Mouse (Mus musculus) midbrain, postnatal 0 days (tissue): ENCODE measurements at regions not wholly inside any gene's neighbourhood (a gene's known extent, or its start where the extent isn't known, plus 50 kb on each side); places are given as distances from the start of the nearest gene placed in this dataset.

ENCODE experiments used
- ATAC-seq: fragments of 200-750 bp; cut with Nextera tagmentation; 2 replicates; pipeline ENCODE4 v1.8.0; 2017; ENCODE audit warnings: moderate number of reproducible peaks, mild to moderate bottlenecking, moderate TSS enrichment, moderate library complexity; ENCODE audit not compliant: low FRiP score
- DNase-seq: peaks from one replicate; pipeline ENCODE4 v3.0.0-alpha.2; 2015; ENCODE audit warnings: low spot score
- H3K27ac ChIP-seq: fragments of 300-500 bp; sonication (generic); 2 replicates; pipeline ENCODE4 v1.5.1; 2014; ENCODE audit warnings: low read depth, mild to moderate bottlenecking, low read length, mixed read lengths
- H3K27me3 ChIP-seq: fragments of 300-500 bp; sonication (generic); 2 replicates; pipeline ENCODE4 v1.6.1; 2014; ENCODE audit warnings: low read length, control low read depth, mixed read lengths; ENCODE audit not compliant: insufficient read depth
- H3K36me3 ChIP-seq: fragments of 300-500 bp; sonication (generic); 2 replicates; pipeline ENCODE4 v1.6.1; 2014; ENCODE audit warnings: low read length, control low read depth, mixed read lengths; ENCODE audit not compliant: insufficient read depth
- H3K4me1 ChIP-seq: fragments of 300-500 bp; sonication (generic); 2 replicates; pipeline ENCODE4 v1.6.1; 2014; ENCODE audit warnings: mild to moderate bottlenecking, control low read depth, antibody characterized with exemption, low read length, mixed read lengths; ENCODE audit not compliant: insufficient read depth
- H3K4me2 ChIP-seq: fragments of 300-500 bp; sonication (generic); 2 replicates; pipeline ENCODE4 v1.6.1; 2014; ENCODE audit warnings: low read depth, mild to moderate bottlenecking, low read length, mixed read lengths; ENCODE audit not compliant: poor library complexity, severe bottlenecking
- H3K4me3 ChIP-seq: fragments of 300-500 bp; sonication (generic); 2 replicates; pipeline ENCODE4 v1.5.1; 2014; ENCODE audit warnings: low read depth, mild to moderate bottlenecking, low read length, moderate library complexity
- H3K9ac ChIP-seq: fragments of 300-500 bp; sonication (generic); replicated peaks from 2 replicates; pipeline ENCODE4 v1.6.1; 2014; ENCODE audit warnings: mild to moderate bottlenecking, low read length, moderate library complexity, mixed read lengths; ENCODE audit not compliant: poor library complexity, severe bottlenecking
- H3K9me3 ChIP-seq: fragments of 300-500 bp; sonication (generic); 2 replicates; pipeline ENCODE4 v1.6.1; 2016; ENCODE audit warnings: low read length, control low read depth
- CTCF ChIP-seq: IDR thresholded peaks from 2 replicates; pipeline ENCODE4 v1.5.1; 2016; ENCODE audit warnings: antibody characterized with exemption, mild to moderate bottlenecking
- WGBS: fragments of 180-500 bp; shearing (Covaris S2); extraction: QIAGEN DNeasy Blood & Tissue Kit; methylation state at CpG from one replicate; pipeline ENCODE4 v1.1.7; 2014; 5-methylcytosine and 5-hydroxymethylcytosine counted together

DNA sequence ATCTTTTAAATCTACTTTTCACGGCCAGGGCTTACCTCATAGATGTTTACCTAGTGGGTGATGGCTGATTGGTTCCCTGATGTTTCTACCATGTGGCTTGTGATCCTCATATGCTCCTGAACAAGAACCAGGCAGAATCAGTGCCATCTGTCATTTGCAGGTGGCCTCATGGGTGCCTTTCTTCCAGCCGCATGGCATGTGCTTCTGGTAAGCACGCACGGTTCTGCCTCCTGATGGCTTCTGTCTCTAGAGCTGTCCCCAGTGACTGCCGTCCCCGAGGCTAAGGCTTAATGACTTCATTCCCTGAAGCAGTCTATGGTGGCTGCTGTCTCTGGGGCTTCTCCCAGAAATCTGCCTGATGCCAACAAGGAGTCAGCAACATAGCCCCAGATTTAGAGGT lies 117.3 kb upstream of the Kit start:
- H3K27ac ChIP-seq = no peak overlapping the region
- no peak overlapping the region for H3K4me3 ChIP-seq
- no peak for TF ChIP-seq CTCF
- no peaks in the 10 kb centered on the region for H3K9me3 ChIP-seq
- ATAC-seq = no peak
- DNase-seq = no peak
- H3K4me2 ChIP-seq = no peak overlapping the region
- whole genome bisulfite sequencing = 70% methylated on average over 6 of the region's 6 CpGs
- H3K27me3 ChIP-seq = no peaks in the 10 kb centered on the region
- H3K36me3 ChIP-seq = no peaks in the 10 kb centered on the region
- H3K4me1 ChIP-seq = no peaks in the 10 kb centered on the region
- H3K9ac ChIP-seq = no peak overlapping the region

DNA sequence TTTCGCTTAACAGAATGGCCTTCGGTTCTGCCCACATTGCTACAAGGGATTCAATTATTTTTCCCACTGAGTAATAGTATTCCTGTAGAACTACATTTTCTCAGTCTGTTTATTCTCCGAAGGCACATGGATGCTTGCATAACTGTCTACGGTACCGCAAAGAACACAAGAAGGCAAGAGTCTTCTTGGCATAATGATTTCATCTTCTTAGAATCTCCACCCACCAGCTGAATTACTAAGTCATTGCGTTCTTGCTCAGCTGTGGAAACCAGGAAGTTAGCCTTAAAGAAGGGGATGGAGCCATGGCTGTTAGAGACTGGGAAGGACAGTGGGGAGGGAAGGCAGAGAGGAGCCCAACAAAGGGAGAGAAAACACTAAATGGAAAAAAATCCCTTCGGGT lies 116.4 kb upstream of the Kit start:
- Histone ChIP-seq H3K4me3 (no peak overlapping the region), H3K4me1 (no peaks in the 10 kb centered on the region), H3K27ac (no peak overlapping the region), H3K4me2 (no peak overlapping the region), H3K9ac (no peak overlapping the region), H3K27me3 (no peaks in the 10 kb centered on the region), H3K9me3 (no peaks in the 10 kb centered on the region), H3K36me3 (no peaks in the 10 kb centered on the region)
- no peak for DNase-seq
- 87% methylated on average over 7 of the region's 7 CpGs for WGBS
- no peak for ATAC-seq
- no peak for TF ChIP-seq CTCF

DNA sequence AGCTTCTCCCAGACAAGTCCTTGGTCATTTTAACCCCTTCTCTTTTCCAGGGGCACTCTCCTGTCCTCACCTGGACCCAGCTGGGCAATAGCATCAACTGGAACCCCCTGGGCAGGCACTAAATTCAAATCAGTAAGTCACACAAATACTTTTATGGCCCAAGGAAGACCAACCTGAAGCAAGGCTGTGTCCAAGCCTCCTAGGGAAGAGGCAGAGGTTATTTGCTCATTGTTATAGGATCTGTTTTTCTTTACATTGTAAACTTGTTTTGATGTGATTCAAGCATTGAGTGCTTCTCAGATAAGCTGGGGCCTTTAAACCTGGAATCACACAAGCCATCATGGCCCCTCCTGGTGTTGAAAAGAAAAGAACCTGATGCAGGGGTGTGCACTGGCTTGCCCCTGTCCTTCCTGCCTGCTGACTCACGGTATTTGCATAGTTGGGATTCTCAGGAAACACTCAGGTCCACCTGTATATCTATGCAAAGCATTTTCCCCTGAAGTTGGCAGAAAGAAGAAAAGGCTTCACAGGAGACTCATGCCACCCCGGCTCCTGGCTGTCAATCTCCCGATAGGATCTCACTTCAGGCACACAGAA lies 114.9 kb upstream of the Kit start:
- H3K9me3 ChIP-seq = no peaks in the 10 kb centered on the region
- DNase-seq = no peak
- H3K36me3 ChIP-seq = no peaks in the 10 kb centered on the region
- no peak overlapping the region for H3K4me2 ChIP-seq
- no peak for ATAC-seq
- WGBS = 62% methylated on average over 3 of the region's 3 CpGs
- H3K4me1 ChIP-seq = no peaks in the 10 kb centered on the region
- H3K9ac ChIP-seq = no peak overlapping the region
- no peak overlapping the region for H3K27ac ChIP-seq
- no peak overlapping the region for H3K4me3 ChIP-seq
- H3K27me3 ChIP-seq = no peaks in the 10 kb centered on the region
- TF ChIP-seq CTCF = no peak

DNA sequence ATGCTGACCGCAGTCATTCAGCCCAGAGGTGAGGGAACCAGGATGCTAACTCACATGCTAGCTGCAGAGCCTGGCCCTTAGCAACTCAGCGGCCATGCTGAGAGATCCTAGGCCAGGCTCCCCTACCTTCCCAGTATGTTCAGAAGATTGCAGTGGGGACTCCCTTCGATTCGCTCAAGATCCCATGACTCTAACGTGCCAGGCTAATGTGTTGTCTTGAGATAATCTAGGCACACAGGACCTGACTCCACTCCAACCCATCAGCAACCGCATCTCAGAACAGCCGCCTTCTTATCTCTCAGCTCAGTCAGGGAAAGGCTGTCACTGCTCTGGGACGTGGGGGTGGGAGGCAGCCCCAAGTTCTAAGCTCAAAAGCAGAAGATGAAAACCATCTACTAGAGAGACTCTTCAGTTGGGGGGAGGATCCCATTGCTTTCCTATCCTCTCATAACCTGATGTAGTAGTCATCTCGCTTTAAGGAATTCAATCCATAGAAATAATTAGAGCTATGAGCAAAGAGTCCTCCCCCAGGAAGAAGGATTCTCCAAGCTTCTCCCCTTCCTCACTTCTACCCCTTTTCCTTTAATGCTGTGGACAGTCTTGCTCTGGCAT lies 114.2 kb upstream of the Kit start:
- 89% methylated on average over 9 of the region's 9 CpGs for WGBS
- no peak for DNase-seq
- no peaks in the 10 kb centered on the region for H3K4me1 ChIP-seq

DNA sequence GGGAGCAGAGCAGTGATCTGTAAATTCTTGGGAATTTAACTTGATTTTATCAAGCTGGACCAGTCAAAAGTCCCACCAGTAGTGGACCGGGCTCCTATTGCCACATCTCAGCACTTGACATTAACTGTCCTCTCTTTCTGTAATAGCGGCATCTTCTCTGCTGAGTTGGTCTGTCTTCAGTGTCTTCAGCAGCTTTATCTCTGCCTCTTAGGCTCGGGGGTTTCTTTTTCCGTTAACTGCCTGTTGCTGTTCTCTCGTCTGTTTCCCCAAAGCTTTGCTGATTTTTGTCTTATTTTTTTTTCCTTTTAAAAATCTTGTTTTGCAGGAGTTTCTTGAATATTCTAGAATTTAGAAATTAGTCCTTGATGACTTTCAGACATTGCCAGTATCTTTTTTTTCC lies 113.3 kb upstream of the Kit start:
- Histone ChIP-seq H3K4me3 (no peak overlapping the region), H3K4me2 (no peak overlapping the region), H3K4me1 (no peaks in the 10 kb centered on the region), H3K9me3 (no peaks in the 10 kb centered on the region), H3K27me3 (no peaks in the 10 kb centered on the region), H3K9ac (no peak overlapping the region), H3K27ac (no peak overlapping the region), H3K36me3 (no peaks in the 10 kb centered on the region)
- WGBS = 89% methylated on average over 5 of the region's 5 CpGs
- TF ChIP-seq CTCF = no peak
- ATAC-seq = no peak
- no peak for DNase-seq

More for the DNA sequence above, 114.2 kb upstream of the Kit start:
- Histone ChIP-seq H3K36me3 (no peaks in the 10 kb centered on the region), H3K9me3 (no peaks in the 10 kb centered on the region), H3K9ac (no peak overlapping the region), H3K27me3 (no peaks in the 10 kb centered on the region), H3K4me3 (no peak overlapping the region), H3K4me2 (no peak overlapping the region), H3K27ac (no peak overlapping the region)
- no peak for TF ChIP-seq CTCF
- ATAC-seq = no peak

DNA sequence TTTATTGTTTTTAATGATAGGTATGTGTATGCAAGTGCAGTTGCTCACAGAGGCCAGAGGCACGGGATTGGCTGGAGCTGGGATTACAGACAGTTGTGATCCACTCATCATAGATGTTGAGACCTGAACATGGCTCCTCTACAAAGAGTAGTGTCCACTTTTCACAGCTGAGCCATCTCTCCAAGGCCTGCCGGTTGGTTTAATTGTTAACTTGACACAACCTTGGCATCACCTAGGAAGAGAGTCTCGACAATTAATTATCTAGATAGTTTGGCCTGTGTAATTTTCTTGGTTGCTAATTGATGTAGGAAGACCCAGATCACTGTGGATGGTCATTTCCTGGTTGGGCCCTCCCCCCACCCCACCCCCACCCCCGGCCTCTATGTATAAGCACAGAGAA lies 111.1 kb upstream of the Kit start:
- TF ChIP-seq CTCF = no peak
- H3K27me3 ChIP-seq = 0 out of 2 replicates have a peak, but pooled peaks cover under 1% of the 10 kb centered on the region
- H3K4me2 ChIP-seq = no peak overlapping the region
- no peaks in the 10 kb centered on the region for H3K9me3 ChIP-seq
- no peaks in the 10 kb centered on the region for H3K4me1 ChIP-seq
- ATAC-seq = no peak
- no peak overlapping the region for H3K27ac ChIP-seq
- no peaks in the 10 kb centered on the region for H3K36me3 ChIP-seq
- no peak overlapping the region for H3K9ac ChIP-seq
- no peak for DNase-seq
- 89% methylated on average over 4 of the region's 4 CpGs for WGBS
- no peak overlapping the region for H3K4me3 ChIP-seq
